Mouse (Mus musculus): ENCODE measurements around the gene Hunk. TPM values are rescaled to one million over a fixed set of nuclear protein-coding genes. Genes with fewer than 3 reads are reported as not detected.

Gene Hunk
- polyA plus RNA-seq, 1 experiment from 2014 or later: 16.6 TPM

GRCm38 (mm10) chr16:90421145-90421544 lies 35.3 kb downstream of the Hunk start:
- no peaks in the 10 kb centered on the region for H3K27me3 ChIP-seq (ENCODE audit: control insufficient read depth, insufficient read depth, low read length)
- H3K27ac ChIP-seq (ENCODE audit: low read depth, low read length): peak overlapping the region; percentile 76
- 6% methylated on average over 7 of the region's 7 CpGs for WGBS
- no peaks in the 10 kb centered on the region for H3K9me3 ChIP-seq (ENCODE audit: control insufficient read depth, low read length)
- no peaks in the 10 kb centered on the region for H3K36me3 ChIP-seq (ENCODE audit: control insufficient read depth, insufficient read depth, low read length)
- H3K4me1 ChIP-seq (ENCODE audit: control insufficient read depth, insufficient read depth, low read length): peaks cover 75% of the 10 kb centered on the region
- H3K9ac ChIP-seq (ENCODE audit: low read depth, low read length): no peak overlapping the region
- peak; percentile 29; the same call in 1 of the 2 replicates for ATAC-seq (ENCODE audit: low FRiP score, low TSS enrichment)
- 0 out of 2 replicates have a peak overlapping the region, but pooled peaks have one; percentile 24 for H3K4me2 ChIP-seq (replicated peaks; ENCODE audit: low read depth, low read length)
- H3K4me3 ChIP-seq (ENCODE audit: low read length): no peak overlapping the region

GRCm38 (mm10) chr16:90421551-90421950 lies 35.7 kb downstream of the Hunk start:
- 2% methylated on average over 8 of the region's 8 CpGs for WGBS
- H3K9ac ChIP-seq (ENCODE audit: low read depth, low read length): peak overlapping the region; percentile 19; the same call in 1 of the 2 replicates
- peaks cover 76% of the 10 kb centered on the region for H3K4me1 ChIP-seq (ENCODE audit: control insufficient read depth, insufficient read depth, low read length)
- no peaks in the 10 kb centered on the region for H3K27me3 ChIP-seq (ENCODE audit: control insufficient read depth, insufficient read depth, low read length)
- no peaks in the 10 kb centered on the region for H3K9me3 ChIP-seq (ENCODE audit: control insufficient read depth, low read length)
- no peaks in the 10 kb centered on the region for H3K36me3 ChIP-seq (ENCODE audit: control insufficient read depth, insufficient read depth, low read length)
- peak overlapping the region; percentile 76 for H3K27ac ChIP-seq (ENCODE audit: low read depth, low read length)
- no peak overlapping the region for H3K4me3 ChIP-seq (ENCODE audit: low read length)
- 0 out of 2 replicates have a peak, but pooled peaks have one; percentile 25 for ATAC-seq (ENCODE audit: low FRiP score, low TSS enrichment)
- peak overlapping the region; percentile 24 for H3K4me2 ChIP-seq (replicated peaks; ENCODE audit: low read depth, low read length)

GRCm38 (mm10) chr16:90422108-90422529 lies 36.3 kb downstream of the Hunk start:
- Histone ChIP-seq H3K4me3 (ENCODE audit: low read length) (no peak overlapping the region), H3K36me3 (ENCODE audit: control insufficient read depth, insufficient read depth, low read length) (no peaks in the 10 kb centered on the region; the same call in 1 of the 2 replicates), H3K27me3 (ENCODE audit: control insufficient read depth, insufficient read depth, low read length) (no peaks in the 10 kb centered on the region), H3K9me3 (ENCODE audit: control insufficient read depth, low read length) (no peaks in the 10 kb centered on the region), H3K4me2 (replicated peaks; ENCODE audit: low read depth, low read length) (peak overlapping the region; percentile 24), H3K4me1 (ENCODE audit: control insufficient read depth, insufficient read depth, low read length) (peaks cover 76% of the 10 kb centered on the region), H3K9ac (ENCODE audit: low read depth, low read length) (peak overlapping the region; percentile 19; the same call in 1 of the 2 replicates), H3K27ac (ENCODE audit: low read depth, low read length) (peak overlapping the region; percentile 76)
- WGBS: 30% methylated on average over 11 of the region's 11 CpGs
- no peak for ATAC-seq (ENCODE audit: low FRiP score, low TSS enrichment)

GRCm38 (mm10) chr16:90423898-90424297 lies 38.1 kb downstream of the Hunk start:
- H3K4me3 ChIP-seq (ENCODE audit: low read length): no peak overlapping the region
- H3K36me3 ChIP-seq (ENCODE audit: control insufficient read depth, insufficient read depth, low read length): peaks cover 2% of the 10 kb centered on the region; the same call in 1 of the 2 replicates
- H3K27me3 ChIP-seq (ENCODE audit: control insufficient read depth, insufficient read depth, low read length): no peaks in the 10 kb centered on the region
- H3K4me2 ChIP-seq (replicated peaks; ENCODE audit: low read depth, low read length): no peak overlapping the region
- 9% methylated on average over 3 of the region's 3 CpGs for WGBS
- peak overlapping the region; percentile 34; the same call in 1 of the 2 replicates for H3K27ac ChIP-seq (ENCODE audit: low read depth, low read length)
- no peak overlapping the region for H3K9ac ChIP-seq (ENCODE audit: low read depth, low read length)
- no peaks in the 10 kb centered on the region for H3K9me3 ChIP-seq (ENCODE audit: control insufficient read depth, low read length)
- peaks cover 61% of the 10 kb centered on the region for H3K4me1 ChIP-seq (ENCODE audit: control insufficient read depth, insufficient read depth, low read length)
- ATAC-seq (ENCODE audit: low FRiP score, low TSS enrichment): peak; percentile 90

GRCm38 (mm10) chr16:90424391-90424790 lies 38.6 kb downstream of the Hunk start:
- Histone ChIP-seq H3K4me1 (ENCODE audit: control insufficient read depth, insufficient read depth, low read length) (peaks cover 56% of the 10 kb centered on the region), H3K9ac (ENCODE audit: low read depth, low read length) (no peak overlapping the region), H3K4me3 (ENCODE audit: low read length) (no peak overlapping the region), H3K4me2 (replicated peaks; ENCODE audit: low read depth, low read length) (0 out of 2 replicates have a peak overlapping the region, but pooled peaks have one; percentile 2), H3K9me3 (ENCODE audit: control insufficient read depth, low read length) (no peaks in the 10 kb centered on the region), H3K27me3 (ENCODE audit: control insufficient read depth, insufficient read depth, low read length) (no peaks in the 10 kb centered on the region), H3K27ac (ENCODE audit: low read depth, low read length) (peak overlapping the region; percentile 34; the same call in 1 of the 2 replicates), H3K36me3 (ENCODE audit: control insufficient read depth, insufficient read depth, low read length) (peaks cover 2% of the 10 kb centered on the region; the same call in 1 of the 2 replicates)
- ATAC-seq (ENCODE audit: low FRiP score, low TSS enrichment): no peak
- 46% methylated on average over 9 of the region's 9 CpGs for WGBS

- ATAC-seq (ENCODE audit: low FRiP score, low TSS enrichment): no peak
- Histone ChIP-seq H3K9me3 (ENCODE audit: control insufficient read depth, low read length) (no peaks in the 10 kb centered on the region), H3K36me3 (ENCODE audit: control insufficient read depth, insufficient read depth, low read length) (peaks cover 2% of the 10 kb centered on the region; the same call in 1 of the 2 replicates), H3K4me1 (ENCODE audit: control insufficient read depth, insufficient read depth, low read length) (peaks cover 44% of the 10 kb centered on the region), H3K27me3 (ENCODE audit: control insufficient read depth, insufficient read depth, low read length) (no peaks in the 10 kb centered on the region), H3K9ac (ENCODE audit: low read depth, low read length) (no peak overlapping the region), H3K4me2 (replicated peaks; ENCODE audit: low read depth, low read length) (no peak overlapping the region), H3K27ac (ENCODE audit: low read depth, low read length) (no peak overlapping the region), H3K4me3 (ENCODE audit: low read length) (no peak overlapping the region)
- 90% methylated on average over 5 of the region's 5 CpGs for WGBS
Observed at GRCm38 (mm10) chr16:90426234-90426633, 40.4 kb downstream of the Hunk start.

GRCm38 (mm10) chr16:90427838-90428630 lies 42.2 kb downstream of the Hunk start:
- H3K4me1 ChIP-seq (ENCODE audit: control insufficient read depth, insufficient read depth, low read length): peaks cover 30% of the 10 kb centered on the region
- H3K4me3 ChIP-seq (ENCODE audit: low read length): no peak overlapping the region
- H3K9me3 ChIP-seq (ENCODE audit: control insufficient read depth, low read length): peaks cover 6% of the 10 kb centered on the region; the same call in 1 of the 2 replicates
- peaks cover 9% of the 10 kb centered on the region for H3K36me3 ChIP-seq (ENCODE audit: control insufficient read depth, insufficient read depth, low read length)
- no peak overlapping the region for H3K4me2 ChIP-seq (replicated peaks; ENCODE audit: low read depth, low read length)
- H3K27ac ChIP-seq (ENCODE audit: low read depth, low read length): no peak overlapping the region
- no peak for ATAC-seq (ENCODE audit: low FRiP score, low TSS enrichment)
- H3K27me3 ChIP-seq (ENCODE audit: control insufficient read depth, insufficient read depth, low read length): no peaks in the 10 kb centered on the region
- H3K9ac ChIP-seq (ENCODE audit: low read depth, low read length): no peak overlapping the region
- WGBS: 88% methylated on average over 8 of the region's 8 CpGs

- Histone ChIP-seq H3K4me1 (ENCODE audit: control insufficient read depth, insufficient read depth, low read length) (peaks cover 28% of the 10 kb centered on the region; the same call in 1 of the 2 replicates), H3K4me2 (replicated peaks; ENCODE audit: low read depth, low read length) (no peak overlapping the region), H3K4me3 (ENCODE audit: low read length) (no peak overlapping the region), H3K27ac (ENCODE audit: low read depth, low read length) (no peak overlapping the region), H3K36me3 (ENCODE audit: control insufficient read depth, insufficient read depth, low read length) (peaks cover 18% of the 10 kb centered on the region), H3K9me3 (ENCODE audit: control insufficient read depth, low read length) (peaks cover 11% of the 10 kb centered on the region; the same call in 1 of the 2 replicates), H3K27me3 (ENCODE audit: control insufficient read depth, insufficient read depth, low read length) (no peaks in the 10 kb centered on the region), H3K9ac (ENCODE audit: low read depth, low read length) (no peak overlapping the region)
- WGBS: 96% methylated on average over 12 of the region's 12 CpGs
- ATAC-seq (ENCODE audit: low FRiP score, low TSS enrichment): no peak
Observed at GRCm38 (mm10) chr16:90433551-90433950, 47.7 kb downstream of the Hunk start.

GRCm38 (mm10) chr16:90435231-90435630 lies 49.4 kb downstream of the Hunk start:
- peaks cover 28% of the 10 kb centered on the region; the same call in 1 of the 2 replicates for H3K4me1 ChIP-seq (ENCODE audit: control insufficient read depth, insufficient read depth, low read length)
- H3K27ac ChIP-seq (ENCODE audit: low read depth, low read length): no peak overlapping the region
- H3K4me2 ChIP-seq (replicated peaks; ENCODE audit: low read depth, low read length): no peak overlapping the region
- WGBS: 51% methylated on average over 4 of the region's 4 CpGs
- H3K36me3 ChIP-seq (ENCODE audit: control insufficient read depth, insufficient read depth, low read length): peaks cover 20% of the 10 kb centered on the region
- H3K9ac ChIP-seq (ENCODE audit: low read depth, low read length): no peak overlapping the region
- ATAC-seq (ENCODE audit: low FRiP score, low TSS enrichment): no peak
- H3K4me3 ChIP-seq (ENCODE audit: low read length): no peak overlapping the region
- H3K9me3 ChIP-seq (ENCODE audit: control insufficient read depth, low read length): peaks cover 11% of the 10 kb centered on the region; the same call in 1 of the 2 replicates
- H3K27me3 ChIP-seq (ENCODE audit: control insufficient read depth, insufficient read depth, low read length): no peaks in the 10 kb centered on the region

All from kidney, embryonic 14.5 days (tissue).